Mouse (Mus musculus): ENCODE data around the gene Tubgcp6.

The Tubgcp6 gene

DNA sequence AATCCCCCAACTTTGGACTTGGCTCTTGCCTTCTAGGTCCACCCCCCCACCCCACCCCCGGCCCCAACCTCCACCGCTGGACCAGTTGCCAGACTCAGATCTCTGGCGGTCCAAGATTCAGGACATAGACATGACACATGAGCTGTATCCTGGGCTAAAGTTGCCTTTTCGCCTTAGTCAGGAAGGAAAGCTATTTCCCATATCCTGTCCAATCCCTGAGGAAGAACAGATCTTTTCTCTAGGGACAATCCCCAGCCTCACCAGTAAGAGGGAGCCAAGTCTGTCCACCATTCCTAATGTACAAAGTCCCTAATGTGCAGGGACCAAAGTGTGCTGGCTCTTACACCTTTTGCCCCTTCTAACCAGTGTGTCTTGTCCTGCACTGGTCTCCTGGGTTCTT, 19.0 kb upstream of the Tubgcp6 start:
- DNase-seq (ENCODE audit: inconsistent age in 2 of 2, low spot score in 1 of 2), result peak in 1 of 2 experiments; percentile 49

GRCm38 (mm10) chr15:89141443-89141842, 18.5 kb upstream of the Tubgcp6 start:
- DNase-seq (ENCODE audit: inconsistent age in 2 of 2, low spot score in 1 of 2), result no peak

DNA sequence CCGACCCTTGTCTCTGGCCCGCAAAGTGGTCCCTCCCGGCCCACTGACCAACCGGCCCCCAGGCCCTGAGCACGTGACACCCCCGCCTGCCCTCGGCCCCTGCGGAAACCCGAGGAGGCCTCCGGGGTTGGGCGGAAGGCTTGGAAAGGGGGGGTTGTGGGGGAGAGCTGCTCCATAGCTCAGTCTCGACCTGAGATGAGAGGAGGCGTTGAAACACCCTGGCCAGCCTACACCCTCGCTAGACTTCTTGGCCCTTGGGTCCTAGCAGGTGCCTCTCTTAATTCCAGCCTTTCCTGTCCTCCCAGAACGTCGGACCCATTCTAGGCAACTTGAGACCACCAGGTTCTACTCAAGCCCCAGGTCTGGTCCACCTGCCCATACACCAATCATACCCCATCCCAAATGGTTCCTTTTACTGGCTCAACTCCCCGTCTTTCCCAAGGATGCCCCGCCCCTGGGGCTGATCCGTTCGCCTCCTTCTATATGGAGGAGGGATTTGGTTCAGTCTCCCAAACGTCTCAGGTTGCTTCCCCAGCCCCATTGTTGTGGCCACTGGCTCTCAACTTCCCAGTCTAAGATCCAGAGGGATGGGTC, 17.8 kb upstream of the Tubgcp6 start, which contains the start of gene Mapk12:
Gene Mapk12 (minus strand): TSS at position 45 of the 594 bp plus-strand sequence.
- DNase-seq (ENCODE audit: inconsistent age in 2 of 2, low spot score in 1 of 2), result peak; percentile 62 to 78

DNA sequence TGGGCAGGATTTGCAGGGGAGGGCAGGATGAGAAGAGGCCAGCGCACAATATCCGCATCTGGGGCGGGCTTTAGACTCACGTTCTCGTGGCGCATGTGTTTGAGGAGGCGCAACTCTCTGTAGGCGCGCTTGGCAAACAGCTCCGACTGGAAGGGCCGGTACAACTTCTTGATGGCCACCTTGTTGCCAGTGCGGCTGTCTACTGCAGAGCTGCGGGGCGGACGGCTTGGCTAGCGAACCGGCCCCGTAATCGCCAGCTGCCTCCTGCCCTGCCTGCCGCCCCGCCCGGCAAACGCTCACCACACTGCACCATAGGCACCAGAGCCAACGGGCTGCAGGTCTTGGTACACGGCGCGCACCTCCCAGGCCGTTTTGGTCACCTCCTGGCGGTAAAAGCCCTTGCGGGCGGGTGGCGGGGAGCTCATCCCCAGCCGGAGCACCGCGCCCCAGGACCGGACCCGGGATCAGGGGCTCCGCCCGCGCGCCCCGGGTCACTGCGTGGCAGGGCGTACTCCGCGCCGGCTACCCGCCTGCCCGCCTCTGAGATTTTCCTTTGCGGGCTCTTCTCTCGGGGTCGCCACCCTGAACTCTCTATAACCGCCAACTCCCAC, 17.2 kb upstream of the Tubgcp6 start:
- DNase-seq (ENCODE audit: inconsistent age in 2 of 2, low spot score in 1 of 2), result peak in 1 of 2 experiments; percentile 74

DNA sequence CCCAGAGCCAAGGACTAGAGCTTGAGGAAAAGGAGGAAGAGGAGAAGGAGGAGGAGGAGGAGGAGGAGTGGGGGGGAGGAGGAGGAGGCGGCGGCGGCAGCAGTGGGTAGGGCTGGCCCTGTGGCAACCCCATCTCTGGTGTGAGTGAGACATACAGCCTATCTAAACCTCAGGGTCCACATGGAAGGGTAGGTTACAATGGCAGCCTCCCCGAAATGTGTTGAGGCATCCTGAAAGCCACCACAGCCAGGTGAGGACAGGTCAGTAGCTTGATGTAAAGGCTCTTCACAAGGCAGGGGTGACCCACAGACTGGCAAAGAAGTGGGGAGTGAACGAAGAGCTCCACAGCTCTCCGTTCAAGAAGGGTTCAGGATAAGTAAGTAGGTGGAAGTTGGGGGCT, 15.6 kb upstream of the Tubgcp6 start:
- DNase-seq (ENCODE audit: inconsistent age in 2 of 2, low spot score in 1 of 2), result no peak

- DNase-seq (ENCODE audit: inconsistent age in 2 of 2, low spot score in 1 of 2), result no peak
Measured at GRCm38 (mm10) chr15:89138046-89138405, 15.1 kb upstream of the Tubgcp6 start.

GRCm38 (mm10) chr15:89137378-89138045, 14.6 kb upstream of the Tubgcp6 start:
- no peak for DNase-seq (ENCODE audit: inconsistent age in 2 of 2, low spot score in 1 of 2)

DNA sequence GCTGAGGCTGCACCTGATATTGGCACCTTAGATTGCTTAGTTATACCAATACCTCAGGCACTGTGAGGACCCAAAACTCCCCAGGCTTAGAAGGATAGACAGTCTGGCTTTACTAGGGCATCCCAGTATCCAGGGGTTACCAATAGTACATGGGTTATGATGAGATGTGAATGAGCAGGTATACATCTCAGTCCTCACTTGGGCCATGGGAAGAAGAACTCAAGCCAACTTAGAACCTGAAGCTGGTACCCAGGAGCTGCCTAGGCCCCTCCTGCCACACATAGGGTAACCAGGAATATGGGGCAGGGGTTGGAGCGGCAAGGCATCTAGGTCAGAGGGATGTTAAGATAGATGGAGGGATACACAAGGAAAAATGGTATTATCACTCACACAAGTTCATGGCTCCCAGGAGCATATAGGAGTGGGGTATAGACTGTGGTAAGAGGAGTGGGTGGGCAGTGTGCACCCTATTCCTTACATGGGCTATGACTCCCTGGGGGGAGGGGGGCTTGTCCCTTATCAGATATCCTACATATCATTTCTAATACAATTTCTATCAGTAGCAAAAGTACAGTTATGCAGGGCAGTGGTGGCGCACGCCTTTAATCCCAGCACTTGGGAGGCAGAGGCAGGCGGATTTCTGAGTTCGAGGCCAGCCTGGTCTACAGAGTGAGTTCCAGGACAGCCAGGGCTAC, 13.7 kb upstream of the Tubgcp6 start:
- DNase-seq (ENCODE audit: inconsistent age in 2 of 2, low spot score in 1 of 2), result no peak

DNA sequence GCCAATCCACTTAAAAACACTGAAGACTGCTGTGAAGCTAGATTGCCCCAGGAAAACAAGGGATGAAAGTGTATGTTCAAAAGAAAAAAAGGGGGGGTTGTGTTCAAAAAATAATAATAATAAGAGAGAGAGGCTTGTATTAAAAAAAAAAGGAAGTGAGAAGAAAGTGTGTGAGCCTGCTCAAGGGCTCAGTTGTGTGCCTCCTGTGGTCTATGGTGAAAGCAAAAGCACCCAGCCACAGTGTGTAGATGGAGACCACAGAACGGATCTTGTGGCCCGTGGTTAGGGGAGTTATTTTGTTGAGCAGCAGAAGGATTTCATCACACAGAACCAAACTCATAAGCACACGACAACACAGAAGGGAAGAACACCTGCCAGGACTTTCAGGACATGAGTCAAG, 8.4 kb upstream of the Tubgcp6 start:
- DNase-seq (ENCODE audit: inconsistent age in 2 of 2, low spot score in 1 of 2), result no peak

DNA sequence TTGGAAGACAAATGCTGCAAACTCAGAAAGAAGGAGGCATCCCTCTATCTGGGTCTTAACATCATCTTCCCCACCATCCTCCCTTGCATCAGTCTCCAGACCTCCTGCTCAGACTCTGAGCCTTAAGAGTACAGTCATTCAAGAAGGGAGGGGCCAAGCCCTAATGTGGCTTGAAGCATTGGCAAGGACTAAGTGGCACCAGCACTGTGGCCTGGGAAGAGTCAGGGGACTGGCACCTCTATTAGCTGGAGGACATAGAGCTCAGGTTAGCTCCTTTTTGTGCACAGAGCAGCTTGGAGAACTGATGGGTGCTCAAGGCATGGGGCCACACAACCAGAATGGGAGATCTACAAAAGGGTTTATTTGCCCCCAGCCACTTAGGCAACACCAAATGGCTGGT, 7.3 kb upstream of the Tubgcp6 start:
- DNase-seq (ENCODE audit: inconsistent age in 2 of 2, low spot score in 1 of 2), result no peak

DNA sequence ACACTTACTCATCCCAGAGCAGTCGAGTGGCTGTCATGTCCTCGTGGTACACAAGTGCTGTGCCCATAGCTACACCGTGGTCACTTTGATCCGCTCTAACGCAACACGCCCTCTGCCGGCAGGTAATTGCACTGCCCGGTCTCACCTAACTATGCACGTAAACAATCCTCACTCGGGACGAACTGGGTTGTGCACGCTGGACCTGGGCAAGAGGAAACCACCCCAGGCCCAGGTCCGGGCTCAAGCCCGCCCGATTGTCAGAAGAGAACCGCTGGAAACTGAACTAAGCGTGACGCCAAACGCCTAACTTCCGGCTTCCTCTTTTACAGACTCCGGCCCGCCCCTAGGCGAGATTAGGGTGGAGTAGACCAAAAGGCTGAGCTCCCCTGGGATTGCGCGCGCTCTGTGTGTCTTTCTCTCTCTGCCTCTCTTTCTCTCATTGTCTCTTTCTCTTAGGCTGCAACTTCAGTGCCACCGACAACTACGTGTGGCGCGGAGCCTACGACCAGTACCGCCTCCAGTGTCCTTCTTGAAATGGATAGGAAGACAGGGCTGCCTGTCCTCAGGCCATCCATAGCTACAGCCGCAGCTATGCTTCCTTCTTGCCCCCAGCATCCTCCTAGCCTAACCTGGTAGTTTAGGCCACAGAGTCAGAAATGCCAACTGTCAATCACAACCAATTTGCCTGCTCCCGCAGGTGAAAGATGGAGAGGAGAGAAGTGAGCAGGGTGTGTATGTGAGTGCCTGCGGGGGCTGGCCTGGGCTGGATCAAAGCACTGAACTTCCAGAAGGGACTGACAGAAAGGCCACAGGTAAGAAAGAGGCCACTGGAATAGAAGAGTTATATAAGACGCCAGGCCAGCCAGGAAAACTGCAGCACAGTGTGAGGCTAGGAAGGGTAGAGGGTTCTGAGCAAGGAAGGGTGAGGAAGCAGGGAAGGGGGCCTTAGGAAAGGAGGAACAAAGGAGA, 5.8 kb upstream of the Tubgcp6 start, which contains the start of gene Hdac10:
Gene Hdac10 (minus strand): TSS at position 319 of the 969 bp plus-strand sequence.
- peak; percentile 86 to 97 for DNase-seq (ENCODE audit: inconsistent age in 2 of 2, low spot score in 1 of 2)

DNA sequence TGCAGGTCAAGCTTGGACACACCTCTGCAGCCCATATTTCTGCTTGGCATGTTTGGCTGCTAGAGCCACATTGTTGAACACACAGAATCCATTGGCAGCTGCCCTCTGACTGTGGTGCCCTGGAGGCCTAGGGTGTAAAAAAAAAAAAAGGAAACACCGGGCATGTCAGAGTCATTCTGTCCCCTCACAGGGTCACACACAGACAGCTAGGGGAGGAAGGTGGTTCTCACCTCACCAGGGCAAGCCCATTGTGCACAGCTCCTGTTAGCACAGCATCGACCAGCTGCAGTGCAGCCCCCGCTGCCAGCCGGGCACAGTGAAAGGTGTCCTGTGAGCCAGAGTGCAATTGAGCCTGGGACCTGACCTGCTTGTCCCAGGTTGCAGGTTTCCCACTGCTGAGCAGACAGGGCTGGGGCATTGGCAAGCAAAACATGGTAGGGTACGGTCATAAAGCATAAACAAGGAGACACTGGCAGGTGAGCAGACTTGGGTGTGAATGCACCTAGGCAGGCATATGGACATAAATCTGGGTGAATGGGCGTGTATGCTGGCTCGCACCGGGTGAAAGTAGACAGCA, 4.5 kb upstream of the Tubgcp6 start:
- DNase-seq (ENCODE audit: inconsistent age in 2 of 2, low spot score in 1 of 2), result no peak

DNA sequence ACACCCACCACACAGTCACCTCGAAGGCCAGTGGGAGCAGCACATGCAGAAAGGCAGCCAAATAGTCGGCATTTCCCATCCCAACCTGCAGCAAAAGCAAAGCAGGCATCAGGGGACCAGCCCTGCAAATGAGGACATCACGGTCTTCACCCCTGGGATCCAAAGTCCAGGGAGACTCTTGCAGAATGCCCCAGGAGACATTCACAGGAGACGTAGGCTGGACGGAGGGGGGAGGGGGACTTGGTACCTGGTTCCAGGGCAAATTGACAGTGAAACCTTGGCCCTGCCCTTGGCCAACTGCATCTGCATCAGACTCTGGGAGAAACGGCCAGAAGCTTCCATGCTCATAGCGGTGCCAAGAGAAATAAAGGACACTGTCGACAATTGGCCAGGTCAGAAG, 3.7 kb upstream of the Tubgcp6 start:
- no peak for DNase-seq (ENCODE audit: inconsistent age in 2 of 2, low spot score in 1 of 2)

GRCm38 (mm10) chr15:89125351-89125750, 2.4 kb upstream of the Tubgcp6 start:
- no peak for DNase-seq (ENCODE audit: inconsistent age in 2 of 2, low spot score in 1 of 2)

- DNase-seq (ENCODE audit: inconsistent age in 2 of 2, low spot score in 1 of 2), result no peak
Measured at GRCm38 (mm10) chr15:89124312-89124711, 1.4 kb upstream of the Tubgcp6 start.

- DNase-seq (ENCODE audit: inconsistent age in 2 of 2, low spot score in 1 of 2), result peak; percentile 41 to 66
Measured at GRCm38 (mm10) chr15:89123595-89123994, 683 bp upstream of the Tubgcp6 start.

DNA sequence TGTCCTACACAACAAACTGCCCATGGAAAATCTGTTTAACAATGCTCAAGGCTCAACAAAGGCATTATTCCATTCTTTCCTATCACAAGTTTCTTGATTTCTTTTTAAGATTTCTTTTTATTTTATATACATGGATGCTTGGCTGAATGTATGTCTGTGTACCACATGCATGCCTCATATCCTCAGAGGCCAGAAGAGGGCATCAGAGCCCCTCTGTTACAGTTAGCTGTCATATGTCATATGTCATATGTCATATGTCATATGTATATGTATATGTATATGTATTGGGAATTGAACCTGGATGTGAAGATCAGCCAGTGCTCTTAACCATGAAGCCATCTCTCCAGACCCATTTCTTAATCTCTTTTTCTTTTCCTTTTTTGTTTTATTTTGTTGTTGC, 4.9 kb downstream of the Tubgcp6 start:
- no peak for DNase-seq (ENCODE audit: inconsistent age in 2 of 2, low spot score in 1 of 2)

DNA sequence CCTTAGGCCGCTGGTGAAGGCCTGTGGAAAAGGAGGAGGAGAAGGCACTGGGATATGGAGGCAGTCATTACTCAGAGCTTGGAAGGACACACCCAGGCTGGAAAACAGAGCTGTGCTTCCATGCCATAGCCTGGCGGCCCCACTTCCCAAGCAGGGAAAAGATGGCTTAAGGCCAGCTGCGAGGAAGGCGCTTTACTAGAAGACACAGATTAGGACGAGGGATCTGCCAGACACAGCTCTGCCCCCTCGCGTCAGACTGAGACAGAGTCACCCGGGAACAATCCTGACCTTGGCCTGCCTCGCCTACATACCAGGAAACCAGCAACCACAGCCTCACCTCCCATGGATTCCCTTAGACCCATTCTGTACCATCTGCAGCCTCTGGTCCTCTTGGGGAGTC, 12.8 kb downstream of the Tubgcp6 start:
- peak; percentile 74 to 90 for DNase-seq (ENCODE audit: inconsistent age in 2 of 2, low spot score in 1 of 2)

DNA sequence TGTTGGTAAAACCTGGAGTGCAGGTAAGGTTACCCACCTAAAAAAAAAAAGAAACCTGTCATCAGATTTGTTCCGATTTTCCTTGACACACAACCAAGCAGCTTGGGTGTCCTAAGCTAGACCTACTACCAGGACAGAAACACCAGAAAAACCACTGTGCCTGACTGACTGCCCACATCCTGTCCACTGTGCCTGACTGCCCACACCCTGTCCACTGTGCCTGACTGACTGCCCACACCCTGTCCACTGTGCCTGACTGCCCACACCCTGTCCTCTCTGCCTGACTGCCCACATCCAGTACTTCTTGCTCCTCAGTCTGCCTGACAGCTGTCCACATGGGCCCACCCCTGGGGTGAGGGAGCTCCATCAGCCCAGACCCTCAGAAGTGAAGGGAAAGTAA, 15.9 kb downstream of the Tubgcp6 start:
- DNase-seq (ENCODE audit: inconsistent age in 2 of 2, low spot score in 1 of 2), result no peak

- no peak for DNase-seq (ENCODE audit: inconsistent age in 2 of 2, low spot score in 1 of 2)
Measured at GRCm38 (mm10) chr15:89106073-89106472, 16.8 kb downstream of the Tubgcp6 start.
